Mouse (Mus musculus) adrenal gland, adult 18-20 months (tissue): ENCODE results near the gene Thoc2. TPM values are rescaled to one million over a fixed set of nuclear protein-coding genes. Genes with fewer than 3 reads are reported as not detected.
"Not testable (repeated sequence)": the region's sequence is repeated elsewhere in the genome, so short reads cannot be mapped to it uniquely, and the experiment has no call there.

Experiments used
- DNase-seq, 2 experiments: peaks; one replicate each; pipeline ENCODE4 v3.0.0; 2021 to 2022; ENCODE audit warnings: low spot score in 2 of 2
- long read RNA-seq, 2 experiments: library from polyadenylated mRNA; stranded (forward); transcript quantifications; one replicate each; pipeline ENCODE4 v2.0.0; 2021
- microRNA-seq, 2 experiments: library from miRNA; unstranded; fragments of <30 nt; microRNA quantifications; one replicate each; pipeline ENCODE4 v1.2.0; 2021; ENCODE audit warnings: borderline number of aligned reads in 2 of 2
- total RNA-seq, 2 experiments: library from RNA; stranded (reverse); gene quantifications; 1 replicate in 1 of 2; 2 replicates in 1 of 2; pipeline ENCODE4 v1.2.3; 2021

Thoc2 gene
- total RNA-seq: 10 to 100 TPM; 58.5 to 60.4 TPM
- long read RNA-seq, experiment 1, partial matches to known transcripts: 6 of 8 reads
- long read RNA-seq, experiment 1, other reads (novel, unspliced or antisense): 2 of 8 reads
- long read RNA-seq, experiment 2, partial matches to known transcripts: 50 of 56 reads
- long read RNA-seq, experiment 2, other reads (novel, unspliced or antisense): 6 of 56 reads

DNA sequence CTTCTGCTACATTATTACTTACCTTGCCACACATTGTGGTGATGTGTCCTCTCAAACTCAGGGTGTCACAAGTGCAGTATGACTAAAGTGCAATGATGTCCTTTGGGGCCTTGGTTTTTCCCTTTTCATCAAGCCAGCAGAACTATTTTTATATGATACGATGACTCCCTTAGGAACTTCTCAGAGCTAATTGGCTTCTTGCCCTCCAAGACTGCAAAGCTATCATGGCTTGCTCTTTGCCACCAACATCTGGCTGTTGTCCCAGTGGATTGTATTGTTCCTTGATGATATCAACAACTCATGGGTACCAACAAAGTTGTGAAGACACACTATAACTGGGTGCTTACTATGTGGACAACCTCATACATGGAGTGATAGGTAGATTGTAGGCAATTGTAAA lies at the start of gene Thoc2:
Gene Thoc2 (minus strand): TSS at position 101 of the 400 bp plus-strand sequence.
- no peak for DNase-seq

DNA sequence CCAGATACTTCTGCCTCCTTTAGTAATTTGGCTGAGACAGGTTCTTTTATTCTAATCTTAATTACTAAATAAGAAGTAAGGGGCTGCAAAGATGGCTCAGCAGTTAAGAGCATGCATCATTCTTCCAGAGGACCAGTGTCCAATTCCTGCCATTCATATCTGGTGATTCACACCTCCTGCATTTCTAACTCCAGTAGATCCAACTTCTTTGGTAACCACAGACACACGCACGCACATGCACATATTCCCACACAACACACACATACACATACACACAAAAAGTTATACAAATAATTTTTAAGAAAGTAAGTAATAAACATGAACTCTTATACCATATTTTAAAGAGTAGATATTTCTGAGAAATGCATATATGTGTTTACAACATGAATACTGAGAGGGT lies 49.6 kb upstream of the Thoc2 start:
- DNase-seq: no peak

DNA sequence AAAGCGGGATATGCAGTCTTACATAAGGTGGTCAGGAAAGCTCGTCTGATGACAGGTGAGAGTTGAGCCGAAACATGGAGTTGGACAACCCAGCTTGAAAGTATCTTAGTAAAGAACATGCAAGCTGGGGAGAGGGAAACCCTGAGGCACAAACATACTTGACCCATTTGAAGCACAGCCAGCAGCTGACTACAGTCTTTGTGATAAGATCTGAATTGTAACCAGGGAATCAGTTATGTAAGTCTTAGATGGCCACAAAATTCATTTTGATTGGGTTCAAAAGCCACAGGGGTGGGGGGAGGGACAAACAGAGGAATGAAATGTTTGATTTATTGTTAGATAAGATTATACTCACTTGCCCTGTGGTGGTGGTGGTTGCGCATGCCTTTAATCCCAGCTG lies 48.9 kb upstream of the Thoc2 start:
- DNase-seq: no peak

DNA sequence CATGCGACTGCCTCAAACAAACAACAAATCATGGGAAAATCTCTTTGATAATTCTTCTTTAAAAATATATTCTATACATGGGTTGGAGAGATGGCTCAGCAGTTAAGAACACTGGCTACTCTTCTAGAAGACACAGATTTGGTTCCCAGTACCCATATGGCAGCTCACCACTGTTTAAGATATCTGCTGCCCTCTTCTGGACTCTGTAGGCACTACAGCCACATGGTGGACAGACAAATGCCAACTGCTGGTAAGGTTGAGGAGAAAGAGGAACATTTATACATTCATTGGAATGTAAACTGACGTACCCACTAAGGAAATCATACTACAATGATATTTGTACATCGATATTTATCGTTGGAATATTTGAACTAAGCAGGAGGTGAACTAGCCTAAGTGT lies 36.7 kb upstream of the Thoc2 start:
- peak; percentile 7 to 24 for DNase-seq

DNA sequence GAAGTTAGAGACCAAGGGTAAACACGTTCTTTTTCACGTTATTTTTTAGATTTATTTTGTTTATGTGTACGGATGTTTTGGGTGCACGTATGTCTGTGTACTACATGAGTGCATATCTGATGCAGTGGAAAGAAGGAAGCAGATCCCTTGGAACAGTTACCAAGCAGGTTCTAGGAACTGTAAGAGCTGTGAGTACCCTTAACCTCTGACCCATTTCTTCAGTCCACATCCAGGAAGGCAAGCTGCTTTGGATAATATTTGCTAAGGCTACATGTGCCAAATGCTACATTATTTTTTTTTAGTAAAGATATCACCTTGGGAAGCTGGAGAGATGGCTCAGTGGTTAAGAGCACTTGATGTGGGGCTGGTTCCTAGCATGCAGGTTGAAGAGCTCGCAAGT lies 21.4 kb upstream of the Thoc2 start:
- no peak for DNase-seq

DNA sequence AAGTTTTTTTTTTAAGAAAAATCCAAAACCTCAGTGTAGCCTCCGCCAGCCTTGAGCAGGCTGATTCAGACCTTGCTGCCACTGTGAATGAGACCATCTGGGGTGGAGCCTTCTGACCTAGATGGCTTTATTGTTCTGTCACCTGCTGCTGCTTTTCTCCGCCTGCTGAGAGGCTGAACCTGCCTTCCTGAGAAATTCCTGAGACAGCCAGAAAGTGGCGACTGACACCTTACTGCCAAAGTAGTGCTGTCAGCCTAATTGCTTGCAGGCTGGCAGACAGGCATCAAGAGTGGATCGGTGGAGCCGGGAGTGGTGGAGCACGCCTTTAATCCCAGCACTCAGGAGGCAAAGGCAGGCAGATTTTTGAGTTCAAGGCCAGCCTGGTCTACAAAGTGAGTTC lies 11.3 kb upstream of the Thoc2 start:
- DNase-seq: not testable (repeated sequence)

DNA sequence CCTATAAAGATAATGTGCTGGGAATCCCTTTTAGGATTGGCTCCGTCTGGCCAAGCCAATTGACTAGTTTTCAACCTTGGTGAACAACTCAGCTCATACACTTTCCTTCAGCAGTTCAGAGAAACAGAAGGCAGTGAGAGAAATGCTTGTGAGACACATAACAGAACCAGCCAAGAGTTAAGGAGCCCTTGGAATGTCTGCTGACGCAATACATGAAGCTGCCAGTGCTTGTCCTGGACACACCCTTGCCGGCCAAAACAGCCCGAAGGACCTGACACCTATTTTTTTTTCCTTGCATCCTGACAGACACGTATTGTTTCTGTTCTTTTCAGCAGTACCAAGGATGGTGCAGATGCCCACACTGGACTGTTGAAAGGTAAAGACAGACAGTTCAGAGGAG lies 4.2 kb upstream of the Thoc2 start:
- no peak for DNase-seq

DNA sequence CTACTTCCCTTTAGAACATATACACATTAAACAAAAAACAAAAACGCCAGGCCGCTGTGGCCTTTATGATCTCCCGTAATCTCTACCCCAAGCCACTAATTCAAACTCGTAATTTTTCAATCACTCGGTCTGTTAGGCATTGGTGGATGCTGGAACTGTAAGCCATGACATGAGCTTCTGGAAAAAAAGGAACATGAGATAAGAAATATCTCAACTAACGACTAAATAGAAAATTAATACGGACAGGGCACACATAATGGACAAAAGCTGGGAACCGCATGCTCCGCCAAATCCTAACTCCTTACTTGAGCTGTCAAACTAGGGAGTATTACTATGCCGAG lies 8.4 kb downstream of the Thoc2 start:
- no peak for DNase-seq

DNA sequence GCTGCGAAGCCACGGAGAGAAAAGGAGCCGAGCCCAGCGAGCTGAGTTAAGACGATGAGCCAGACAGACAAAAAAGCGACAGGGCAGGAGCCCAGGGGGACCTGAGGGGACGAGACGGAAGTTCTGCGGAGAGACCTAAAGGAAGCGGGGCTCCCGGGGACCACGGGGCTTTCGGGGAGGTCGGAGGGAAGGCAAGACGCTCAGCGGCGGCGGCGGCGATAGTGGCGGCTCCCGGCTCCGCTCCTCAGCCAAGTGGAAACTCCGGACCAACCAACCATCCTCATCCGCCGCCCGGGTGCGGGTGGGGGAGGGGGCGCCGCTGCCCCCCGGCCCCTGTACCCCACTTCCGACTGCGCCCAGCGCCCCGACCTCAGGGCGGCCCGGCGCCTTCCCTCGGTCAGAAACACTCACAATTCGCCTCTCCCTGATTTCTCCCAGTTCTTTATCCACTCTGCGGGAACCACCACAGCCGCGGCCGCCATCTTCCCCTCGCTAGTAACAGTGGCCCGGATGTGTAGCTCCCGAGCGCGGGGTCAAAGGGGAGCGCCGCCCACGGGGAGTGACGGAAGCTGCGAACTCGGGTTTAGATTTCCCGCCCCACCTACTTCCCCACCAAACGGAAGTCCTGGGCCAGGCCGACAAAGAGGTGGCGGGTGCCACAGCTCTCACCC lies 8.9 kb downstream of the Thoc2 start:
- DNase-seq: peak; percentile 78 to 80

DNA sequence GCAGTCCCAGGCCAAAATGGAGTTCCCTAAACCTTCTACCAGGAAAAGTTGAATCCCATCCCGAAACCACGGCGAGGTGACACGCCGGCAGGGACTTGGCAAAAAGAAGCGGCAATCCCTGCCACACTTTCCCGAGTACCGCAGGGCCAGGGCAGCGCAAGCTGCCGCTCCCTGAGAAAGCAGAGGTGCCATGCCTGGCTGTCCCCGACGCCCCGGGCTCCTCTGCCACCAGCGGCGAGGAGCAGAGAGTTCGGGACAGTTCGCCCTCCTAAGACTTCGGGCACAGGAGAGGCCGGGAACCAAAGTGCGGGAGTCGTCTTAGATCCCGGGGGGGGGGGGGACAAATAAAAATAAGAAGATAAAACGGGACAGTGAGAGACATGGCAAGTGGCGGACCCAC lies 9.5 kb downstream of the Thoc2 start:
- DNase-seq: peak; percentile 18 to 20

DNA sequence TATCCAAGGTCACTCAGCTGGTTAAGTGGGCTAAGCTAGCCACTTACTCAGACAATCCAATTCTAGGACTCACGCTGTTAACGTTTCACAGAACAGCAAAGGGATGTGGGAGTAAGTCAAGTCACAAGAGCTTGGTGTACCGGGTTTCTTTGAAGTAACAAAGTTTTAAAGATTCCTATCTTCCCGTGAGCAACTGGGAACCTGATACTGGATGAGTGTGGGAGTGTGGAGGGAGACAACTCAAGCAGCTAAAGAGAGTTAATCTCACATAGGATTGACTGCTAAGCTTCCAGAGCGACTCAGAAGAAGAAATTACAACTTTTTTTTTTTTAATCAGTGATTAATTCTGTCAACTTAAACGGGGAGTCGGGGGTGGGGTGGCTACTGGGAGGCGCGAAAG lies 10.0 kb downstream of the Thoc2 start:
- no peak for DNase-seq

DNA sequence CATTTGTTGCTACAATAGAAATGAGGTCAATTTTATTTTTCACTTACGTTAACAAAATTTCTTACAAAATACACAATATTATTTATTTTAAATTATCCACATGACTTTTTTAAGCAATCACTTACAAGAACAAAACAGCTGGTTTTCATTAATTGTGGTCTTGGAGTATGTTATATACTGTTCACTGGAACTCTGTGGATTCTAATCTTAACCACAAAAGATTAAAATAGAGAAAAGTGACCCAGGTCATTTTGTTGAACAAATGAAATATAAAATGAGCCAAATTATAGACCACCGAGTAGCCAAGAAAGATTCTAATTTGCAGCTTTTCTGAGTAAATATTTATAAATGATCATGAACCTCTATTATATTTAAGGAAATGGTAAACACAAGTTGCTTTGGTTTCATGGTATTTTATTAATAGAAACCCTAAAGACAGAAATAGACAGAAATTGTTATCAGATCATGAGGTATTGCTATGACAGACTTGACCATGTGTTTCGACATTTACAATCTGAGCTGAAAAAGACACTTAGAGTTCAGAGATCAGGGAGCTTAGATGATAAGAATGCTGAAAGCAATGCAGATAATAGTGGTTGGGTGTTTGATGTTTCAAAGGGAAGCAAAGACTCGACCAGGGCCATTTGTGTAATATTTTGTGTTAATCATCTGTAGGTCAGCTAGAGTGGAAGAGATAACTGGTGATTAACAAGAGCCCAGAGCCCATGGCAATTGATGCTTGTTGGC lies 35.5 kb downstream of the Thoc2 start:
- DNase-seq: no peak

DNA sequence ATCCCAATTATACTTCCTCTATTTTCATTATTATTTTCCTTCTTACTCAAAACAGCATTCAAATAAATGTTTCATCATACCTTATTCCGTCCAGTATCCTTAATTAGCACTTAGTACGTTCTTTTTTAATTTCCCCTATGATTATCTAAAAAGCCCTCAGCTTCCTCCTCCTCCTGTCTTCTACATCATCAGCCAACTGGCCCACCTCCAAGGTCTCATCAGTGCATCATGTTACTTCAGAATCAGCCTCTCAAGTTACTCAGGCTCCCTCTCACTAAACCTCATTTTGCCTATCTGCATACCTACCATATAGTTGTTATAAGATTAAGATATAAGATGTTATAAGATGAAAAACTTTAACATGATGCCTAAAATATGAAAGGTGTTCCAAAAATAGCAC lies 43.9 kb downstream of the Thoc2 start:
- DNase-seq: no peak

DNA sequence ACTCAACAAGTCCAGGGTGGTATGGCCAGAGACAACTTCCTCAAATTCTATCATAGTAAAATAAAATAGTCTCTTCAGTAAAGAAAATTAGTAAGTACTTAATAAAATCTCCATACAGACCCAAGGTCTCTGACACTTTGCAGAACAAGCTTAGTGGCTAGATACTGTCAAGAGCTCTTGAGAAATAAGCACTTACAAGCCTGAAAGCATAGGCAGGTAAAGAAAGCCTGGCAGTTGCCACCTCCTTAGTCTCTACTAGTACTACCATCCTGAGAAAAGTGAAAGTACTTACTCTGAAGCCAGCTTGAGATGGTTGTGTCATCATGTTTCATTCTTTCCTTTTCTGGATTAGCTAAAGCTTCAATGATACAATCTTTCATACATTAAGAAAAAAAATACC lies 82.7 kb downstream of the Thoc2 start:
- DNase-seq: no peak

DNA sequence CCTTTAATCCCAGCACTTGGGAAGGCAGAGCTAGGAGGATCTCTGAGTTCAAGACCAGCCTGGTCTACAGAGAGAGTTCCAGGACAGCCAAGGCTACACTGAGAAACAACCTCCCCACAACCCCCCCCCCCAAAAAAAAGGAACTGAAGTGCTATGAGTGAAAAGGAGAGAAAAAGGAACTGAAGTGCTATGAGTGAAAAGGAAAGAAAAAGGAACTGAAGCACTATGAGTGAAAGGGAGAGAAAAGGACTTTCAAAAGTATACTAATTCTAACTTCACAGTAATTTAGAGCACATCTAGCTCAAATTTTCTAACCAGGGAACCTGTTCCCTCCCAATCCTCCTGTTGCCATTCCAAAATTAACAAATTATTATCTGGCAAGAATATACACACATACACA lies 114.9 kb downstream of the Thoc2 start:
- DNase-seq: no peak

DNA sequence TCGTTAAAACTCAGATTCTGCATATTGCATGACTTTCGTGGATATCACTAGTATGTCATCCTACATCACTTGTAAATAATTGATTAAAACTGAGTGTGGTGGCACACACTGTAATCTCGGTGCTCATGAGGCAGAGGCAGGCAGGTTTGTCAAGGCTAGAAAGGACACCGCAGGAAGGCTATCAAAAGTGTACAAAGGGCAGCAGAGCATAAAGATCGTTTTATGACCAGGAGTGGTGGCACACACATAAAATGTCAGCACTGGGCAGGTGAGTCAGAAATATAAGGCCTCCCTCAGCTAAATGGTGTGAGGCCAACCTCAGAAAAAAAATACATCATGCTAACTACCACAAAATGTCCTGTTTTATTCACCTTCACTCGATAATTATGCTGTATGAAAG lies 127.2 kb downstream of the Thoc2 start:
- no peak for DNase-seq

Small RNA genes lying within 50 kb of the gene (microRNA-seq; reads per million reads assigned to microRNA genes)
- gene Gm44490: 0 reads per million in 2 experiments

Other genes with a start within 250 kb of the Thoc2 start
- gene Xiap, start 139.0 kb upstream of the Thoc2 start, total RNA-seq: 10 to 100 TPM; 43.1 to 44.7 TPM
- gene Stag2, start 228.6 kb upstream of the Thoc2 start, total RNA-seq: 10 to 100 TPM; 65.4 to 69.7 TPM